ENCODE assay signal across 8 mouse cellular contexts in the genomic region with DNA sequence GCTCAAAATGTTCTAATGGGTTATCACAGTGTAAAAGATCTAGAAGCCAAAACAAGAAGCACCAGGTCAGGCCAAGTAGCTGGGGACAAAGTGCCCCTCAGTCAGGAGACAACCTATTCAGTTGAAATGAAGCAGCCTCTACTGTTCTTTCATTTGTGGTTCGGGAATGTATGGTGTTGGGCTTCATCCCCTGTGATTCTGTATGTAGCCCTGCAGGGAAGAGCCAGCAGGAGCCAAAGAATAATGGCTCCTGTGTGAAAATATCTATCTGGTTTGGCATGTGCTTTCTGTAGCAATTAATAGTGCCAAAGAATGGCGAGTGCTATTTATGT. TPM values are rescaled to one million over a fixed set of nuclear protein-coding genes. Genes with fewer than 3 reads are reported as not detected.
DNase-seq lines count a peak whose midpoint lies in the region; ATAC-seq lines count a peak whose summit lies in the region.

No protein-coding gene starts in this region.

- no peak for ATAC-seq in lung, embryonic 16.5 days (ENCODE audit: low read depth)
- ATAC-seq in embryonic facial prominence, embryonic 15.5 days (ENCODE audit: insufficient number of reproducible peaks, low FRiP score, low TSS enrichment, low read depth), result no peak; the same call in 1 of the 2 replicates
- 0 out of 2 replicates have a peak, but pooled peaks have one; percentile 35 for ATAC-seq in limb, embryonic 11.5 days (ENCODE audit: insufficient number of reproducible peaks, low FRiP score, low TSS enrichment, low read depth)
- peak; percentile 45 for ATAC-seq in neural tube, embryonic 15.5 days (ENCODE audit: low FRiP score)

- H3K4me3 ChIP-seq in lung, embryonic 16.5 days (ENCODE audit: low read length), result peak overlapping the region; percentile 76
- H3K4me3 ChIP-seq in embryonic facial prominence, embryonic 15.5 days (replicated peaks), result peak overlapping the region; percentile 89
- peak overlapping the region; percentile 88 for H3K4me3 ChIP-seq in limb, embryonic 11.5 days (ENCODE audit: low read depth, low read length)
- peak overlapping the region; percentile 92 for H3K4me3 ChIP-seq in neural tube, embryonic 15.5 days (replicated peaks)

- peak overlapping the region; percentile 85 for H3K4me2 ChIP-seq in lung, embryonic 16.5 days (ENCODE audit: low read depth, low read length)
- H3K4me2 ChIP-seq in embryonic facial prominence, embryonic 15.5 days (replicated peaks), result peak overlapping the region; percentile 77
- peak overlapping the region; percentile 84 for H3K4me2 ChIP-seq in limb, embryonic 11.5 days (ENCODE audit: low read depth, severe bottlenecking)
- H3K4me2 ChIP-seq in neural tube, embryonic 15.5 days, result peak overlapping the region; percentile 72

- peak overlapping the region; percentile 85 for H3K27ac ChIP-seq in lung, embryonic 16.5 days (ENCODE audit: low read length)
- H3K27ac ChIP-seq in embryonic facial prominence, embryonic 15.5 days (replicated peaks), result peak overlapping the region; percentile 87
- peak overlapping the region; percentile 82 for H3K27ac ChIP-seq in limb, embryonic 11.5 days (replicated peaks; ENCODE audit: low read depth, low read length)
- peak overlapping the region; percentile 91 for H3K27ac ChIP-seq in neural tube, embryonic 15.5 days (replicated peaks)

- peaks cover 3% of the 10 kb centered on the region; the same call in 1 of the 2 replicates for H3K36me3 ChIP-seq in lung, embryonic 16.5 days (ENCODE audit: control insufficient read depth, insufficient read depth, low read length)
- peaks cover 14% of the 10 kb centered on the region; the same call in 1 of the 2 replicates for H3K36me3 ChIP-seq in embryonic facial prominence, embryonic 15.5 days
- H3K36me3 ChIP-seq in limb, embryonic 11.5 days (ENCODE audit: control insufficient read depth, insufficient read depth, low read length), result no peaks in the 10 kb centered on the region; the same call in 1 of the 2 replicates
- peaks cover 8% of the 10 kb centered on the region for H3K36me3 ChIP-seq in neural tube, embryonic 15.5 days

- H3K4me1 ChIP-seq in lung, embryonic 16.5 days (replicated peaks; ENCODE audit: control insufficient read depth, insufficient read depth, low read length), result peaks cover 16% of the 10 kb centered on the region
- H3K4me1 ChIP-seq in embryonic facial prominence, embryonic 15.5 days, result peaks cover 13% of the 10 kb centered on the region
- H3K4me1 ChIP-seq in limb, embryonic 11.5 days (ENCODE audit: control insufficient read depth, insufficient read depth, low read length), result peaks cover 7% of the 10 kb centered on the region; the same call in 1 of the 2 replicates
- peaks cover 32% of the 10 kb centered on the region for H3K4me1 ChIP-seq in neural tube, embryonic 15.5 days

- peak overlapping the region; percentile 87 for H3K9ac ChIP-seq in lung, embryonic 16.5 days (ENCODE audit: low read length)
- peak overlapping the region; percentile 85; the same call in 1 of the 2 replicates for H3K9ac ChIP-seq in embryonic facial prominence, embryonic 15.5 days
- peak overlapping the region; percentile 89 for H3K9ac ChIP-seq in limb, embryonic 11.5 days (ENCODE audit: low read length)
- H3K9ac ChIP-seq in neural tube, embryonic 15.5 days (replicated peaks), result peak overlapping the region; percentile 84

- WGBS in lung, embryonic 16.5 days, result 0% methylated on average over 2 of the region's 2 CpGs
- 0% methylated on average over 2 of the region's 2 CpGs for WGBS in embryonic facial prominence, embryonic 15.5 days
- WGBS in limb, embryonic 11.5 days, result 3% methylated on average over 2 of the region's 2 CpGs
- 0% methylated on average over 2 of the region's 2 CpGs for WGBS in neural tube, embryonic 15.5 days

- DNase-seq in lung, postnatal 4 days, result no peak
- DNase-seq in limb, embryonic 11.5 days (ENCODE audit: low spot score), result no peak
- DNase-seq in adrenal gland, adult (ENCODE audit: inconsistent age in 2 of 2, low spot score in 1 of 2), result no peak
- no peak for DNase-seq in adrenal gland, postnatal 4 days (ENCODE audit: low spot score in 2 of 2)
- no peak for DNase-seq in left cerebral cortex, adult 9 months (ENCODE audit: low spot score in 2 of 2)

- no peaks in the 10 kb centered on the region for H3K27me3 ChIP-seq in lung, embryonic 16.5 days (ENCODE audit: control insufficient read depth, insufficient read depth, low read depth, low read length)
- no peaks in the 10 kb centered on the region for H3K27me3 ChIP-seq in embryonic facial prominence, embryonic 15.5 days
- H3K27me3 ChIP-seq in limb, embryonic 11.5 days (ENCODE audit: control insufficient read depth, insufficient read depth, low read length), result no peaks in the 10 kb centered on the region
- no peaks in the 10 kb centered on the region for H3K27me3 ChIP-seq in neural tube, embryonic 15.5 days (replicated peaks)

- H3K9me3 ChIP-seq in lung, embryonic 16.5 days (ENCODE audit: control insufficient read depth, low read length), result no peaks in the 10 kb centered on the region
- no peaks in the 10 kb centered on the region for H3K9me3 ChIP-seq in embryonic facial prominence, embryonic 15.5 days (replicated peaks)
- no peaks in the 10 kb centered on the region for H3K9me3 ChIP-seq in limb, embryonic 11.5 days (ENCODE audit: control insufficient read depth, low read length)
- H3K9me3 ChIP-seq in neural tube, embryonic 15.5 days (replicated peaks), result no peaks in the 10 kb centered on the region

RNA-seq across cellular contexts. Expression of a gene that starts 0.3 kb away (rescaled TPM):
- 52.6 and 53.4 TPM in 2 replicates for polyA plus RNA-seq in lung, embryonic 16.5 days (2015; fragmentation: Nextera tagmentation; extraction: Ambion mirVana)
- polyA plus RNA-seq in embryonic facial prominence, embryonic 15.5 days (2015; fragmentation: Nextera tagmentation; extraction: Ambion mirVana), result 51.4 and 52.9 TPM in 2 replicates
- polyA plus RNA-seq in limb, embryonic 11.5 days (2014; fragmentation: Nextera tagmentation; extraction: Ambion mirVana), result 73.6 and 74.7 TPM in 2 replicates
- polyA plus RNA-seq in neural tube, embryonic 15.5 days (2015; fragmentation: Nextera tagmentation; extraction: Ambion mirVana), result 78.8 and 80.1 TPM in 2 replicates
- total RNA-seq in adrenal gland, postnatal 4 days (2021), result 10 to 100 TPM; 32.6 to 34.8 TPM

RNA-seq across cellular contexts. Expression of a gene that starts 59.8 kb away (rescaled TPM):
- polyA plus RNA-seq in lung, embryonic 16.5 days (2015; fragmentation: Nextera tagmentation; extraction: Ambion mirVana), result 15.3 and 18.6 TPM in 2 replicates
- 32.2 and 34.0 TPM in 2 replicates for polyA plus RNA-seq in embryonic facial prominence, embryonic 15.5 days (2015; fragmentation: Nextera tagmentation; extraction: Ambion mirVana)
- 40.2 and 40.3 TPM in 2 replicates for polyA plus RNA-seq in limb, embryonic 11.5 days (2014; fragmentation: Nextera tagmentation; extraction: Ambion mirVana)
- polyA plus RNA-seq in neural tube, embryonic 15.5 days (2015; fragmentation: Nextera tagmentation; extraction: Ambion mirVana), result 43.3 and 43.4 TPM in 2 replicates
- 10 to 100 TPM; 40.4 to 45.1 TPM for total RNA-seq in adrenal gland, postnatal 4 days (2021)

Comparison
In these comparisons a context has a peak if more than half of its experiments do, and no peak if none do; other contexts are left out.
1. ATAC-seq: peak in limb, embryonic 11.5 days (single experiment) and neural tube, embryonic 15.5 days (single experiment); none in lung, embryonic 16.5 days (single experiment) and embryonic facial prominence, embryonic 15.5 days (single experiment).
2. Peak in every context shown above with its lines, with median percentiles within 50 percentile points of each other: H3K27ac ChIP-seq, H3K4me2 ChIP-seq, H3K4me3 ChIP-seq and H3K9ac ChIP-seq.